ENCODE assay signal across 8 mouse cellular contexts in genomic region chr10:52416458-52416857, GRCm38 (mm10). TPM values are rescaled to one million over a fixed set of nuclear protein-coding genes. Genes with fewer than 3 reads are reported as not detected.
A peak's percentile ranks its signal among the peaks of the same experiment; 100 is the strongest.
DNase-seq lines count a peak whose midpoint lies in the region; ATAC-seq and TF ChIP-seq lines count a peak whose summit lies in the region.

No protein-coding gene starts in this region.

- peaks cover 19% of the 10 kb centered on the region; the same call in 1 of the 2 replicates for H3K4me1 ChIP-seq in embryonic facial prominence, embryonic 15.5 days
- peaks cover 12% of the 10 kb centered on the region for H3K4me1 ChIP-seq in intestine, embryonic 14.5 days (replicated peaks; ENCODE audit: control insufficient read depth, insufficient read depth, low read length)

- H3K4me3 ChIP-seq in left cerebral cortex, adult 2 months = peak overlapping the region; percentile 43; the same call in 1 of the 2 replicates
- H3K4me3 ChIP-seq in embryonic facial prominence, embryonic 15.5 days (replicated peaks) = peak overlapping the region; percentile 85; the same call in 1 of the 2 replicates
- H3K4me3 ChIP-seq in intestine, embryonic 14.5 days (ENCODE audit: low read depth, low read length) = peak overlapping the region; percentile 31
- peak overlapping the region; percentile 73 for H3K4me3 ChIP-seq in myocyte

- no peak for ATAC-seq in embryonic facial prominence, embryonic 15.5 days (ENCODE audit: insufficient number of reproducible peaks, low FRiP score, low TSS enrichment, low read depth)
- no peak for ATAC-seq in intestine, embryonic 14.5 days (replicated peaks; ENCODE audit: low FRiP score, low TSS enrichment, low read depth)

- H3K9me3 ChIP-seq in embryonic facial prominence, embryonic 15.5 days (replicated peaks) = no peaks in the 10 kb centered on the region
- no peaks in the 10 kb centered on the region for H3K9me3 ChIP-seq in intestine, embryonic 14.5 days (ENCODE audit: control insufficient read depth, low read length)

- no peak for DNase-seq in left cerebral cortex, adult 2 months (ENCODE audit: extremely low spot score in 1 of 2, low spot score in 2 of 2)
- no peak for DNase-seq in left cerebral cortex, postnatal 25 days (ENCODE audit: low spot score in 2 of 2)
- no peak for DNase-seq in intestine, embryonic 14.5 days (ENCODE audit: low spot score)
- DNase-seq in thymus, postnatal 25 days = no peak
- DNase-seq in ovary, postnatal 10 days (ENCODE audit: low spot score) = no peak
- no peak for DNase-seq in cerebellum, adult 11 months

- intact Hi-C loops in left cerebral cortex, adult 2 months (cut with DNase I) = loop anchor here (2.0 to 10.0 kb wide), 3 partner anchors 274 to 888 kb away; partner anchors contain the start of gene Slc35f1
- intact Hi-C loops in left cerebral cortex, postnatal 25 days (cut with DNase I) = no loop called here

- no peak overlapping the region; the same call in 1 of the 2 replicates for H3K27ac ChIP-seq in left cerebral cortex, adult 2 months
- H3K27ac ChIP-seq in embryonic facial prominence, embryonic 15.5 days (replicated peaks) = no peak overlapping the region
- no peak overlapping the region for H3K27ac ChIP-seq in intestine, embryonic 14.5 days (ENCODE audit: low read depth)

- no peaks in the 10 kb centered on the region for H3K36me3 ChIP-seq in embryonic facial prominence, embryonic 15.5 days
- 0 out of 2 replicates have a peak, but pooled peaks cover 7% of the 10 kb centered on the region for H3K36me3 ChIP-seq in intestine, embryonic 14.5 days (ENCODE audit: control insufficient read depth, insufficient read depth, low read length)
- H3K36me3 ChIP-seq in myocyte (ENCODE audit: control insufficient read depth, insufficient read depth) = peaks cover 9% of the 10 kb centered on the region

- no peak overlapping the region for H3ac ChIP-seq in myocyte (ENCODE audit: control insufficient read depth, insufficient read length)

- TF ChIP-seq CTCF in left cerebral cortex, adult 2 months (IDR thresholded peaks at IDR 0.05) = no peak

- peaks cover 36% of the 10 kb centered on the region for H3K79me2 ChIP-seq in myocyte (ENCODE audit: control insufficient read depth, insufficient read depth)

- H3K27me3 ChIP-seq in embryonic facial prominence, embryonic 15.5 days = no peaks in the 10 kb centered on the region
- H3K27me3 ChIP-seq in intestine, embryonic 14.5 days (replicated peaks; ENCODE audit: control insufficient read depth, insufficient read depth, low read length) = no peaks in the 10 kb centered on the region
- no peaks in the 10 kb centered on the region for H3K27me3 ChIP-seq in myocyte (ENCODE audit: control insufficient read depth, insufficient read depth, insufficient read length)

- peak overlapping the region; percentile 55 for H3K4me2 ChIP-seq in embryonic facial prominence, embryonic 15.5 days (replicated peaks)
- H3K4me2 ChIP-seq in intestine, embryonic 14.5 days (ENCODE audit: low read length) = peak overlapping the region; percentile 48
- H3K4me2 ChIP-seq in myocyte (ENCODE audit: low read depth) = peak overlapping the region; percentile 79

- WGBS in embryonic facial prominence, embryonic 15.5 days = 21% methylated on average over 2 of the region's 2 CpGs
- WGBS in intestine, embryonic 14.5 days = 42% methylated on average over 2 of the region's 2 CpGs

- H3K9ac ChIP-seq in embryonic facial prominence, embryonic 15.5 days = 0 out of 2 replicates have a peak overlapping the region, but pooled peaks have one; percentile 19
- H3K9ac ChIP-seq in intestine, embryonic 14.5 days (ENCODE audit: low read length) = no peak overlapping the region

- TF ChIP-seq POLR2A in myocyte (IDR thresholded peaks at IDR 0.05; ENCODE audit: insufficient read length, low read depth) = no peak

TF ChIP-seq in myocyte, 11 proteins besides CTCF, POLR2A, EP300 and RAD21:
- TF ChIP-seq POLR2AphosphoS2 (IDR thresholded peaks at IDR 0.05; ENCODE audit: insufficient read length, low read depth) (no peak), E2F4 (IDR thresholded peaks at IDR 0.05; ENCODE audit: insufficient read depth) (no peak), MYOD1 (IDR thresholded peaks at IDR 0.05; ENCODE audit: control insufficient read depth in 1 of 3, insufficient read length in 2 of 3, low read depth in 2 of 3) (no peak), MAX (IDR thresholded peaks at IDR 0.05; ENCODE audit: low read depth) (no peak)

RNA-seq across cellular contexts. Expression of gene Nus1, which starts 0.9 kb away (rescaled TPM):
- total RNA-seq in left cerebral cortex, adult 2 months (2021) = 10 to 100 TPM; 63.4 to 66.7 TPM
- 10 to 100 TPM; 64.6 to 65.6 TPM for total RNA-seq in left cerebral cortex, postnatal 25 days (2021)
- polyA plus RNA-seq in embryonic facial prominence, embryonic 15.5 days (2015; fragmentation: Nextera tagmentation; extraction: Ambion mirVana) = 13.0 and 14.4 TPM in 2 replicates
- 15.0 and 16.6 TPM in 2 replicates for polyA plus RNA-seq in intestine, embryonic 14.5 days (2014; fragmentation: Nextera tagmentation; extraction: Ambion mirVana)
- polyA plus RNA-seq in myocyte (2012; fragmentation: generic; extraction: Trizol) = 10.9 TPM

RNA-seq across cellular contexts. Expression of gene Nepn, which starts 27.7 kb away (rescaled TPM):
- not detected for total RNA-seq in left cerebral cortex, adult 2 months (2021)
- not detected for total RNA-seq in left cerebral cortex, postnatal 25 days (2021)
- polyA plus RNA-seq in embryonic facial prominence, embryonic 15.5 days (2015; fragmentation: Nextera tagmentation; extraction: Ambion mirVana) = not detected in 2 replicates
- 1.1 and 3.0 TPM in 2 replicates for polyA plus RNA-seq in intestine, embryonic 14.5 days (2014; fragmentation: Nextera tagmentation; extraction: Ambion mirVana)
- 0.02 TPM for polyA plus RNA-seq in myocyte (2012; fragmentation: generic; extraction: Trizol)

RNA-seq across cellular contexts. Expression of gene Gopc, which starts 34.5 kb away (rescaled TPM):
- total RNA-seq in left cerebral cortex, adult 2 months (2021) = 10 to 100 TPM; 42.5 to 47.4 TPM
- 10 to 100 TPM; 47.1 to 49.4 TPM for total RNA-seq in left cerebral cortex, postnatal 25 days (2021)
- polyA plus RNA-seq in embryonic facial prominence, embryonic 15.5 days (2015; fragmentation: Nextera tagmentation; extraction: Ambion mirVana) = 20.2 and 21.1 TPM in 2 replicates
- 17.8 and 19.2 TPM in 2 replicates for polyA plus RNA-seq in intestine, embryonic 14.5 days (2014; fragmentation: Nextera tagmentation; extraction: Ambion mirVana)
- polyA plus RNA-seq in myocyte (2012; fragmentation: generic; extraction: Trizol) = 7.9 TPM

RNA-seq across cellular contexts. Expression of gene Gm26741, which starts 57.9 kb away (rescaled TPM):
- total RNA-seq in left cerebral cortex, adult 2 months (2021) = not detected
- not detected for total RNA-seq in left cerebral cortex, postnatal 25 days (2021)
- polyA plus RNA-seq in embryonic facial prominence, embryonic 15.5 days (2015; fragmentation: Nextera tagmentation; extraction: Ambion mirVana) = not detected in 2 replicates
- not detected in 2 replicates for polyA plus RNA-seq in intestine, embryonic 14.5 days (2014; fragmentation: Nextera tagmentation; extraction: Ambion mirVana)
- not detected for polyA plus RNA-seq in myocyte (2012; fragmentation: generic; extraction: Trizol)

Comparison
In these comparisons a context has a peak if more than half of its experiments do, and no peak if none do; other contexts are left out.
1. H3K4me3 ChIP-seq: peak in every context shown above with its lines; median percentile 85 in embryonic facial prominence, embryonic 15.5 days; 73 in myocyte; 43 in left cerebral cortex, adult 2 months; 31 in intestine, embryonic 14.5 days.